Mouse (Mus musculus) heart, postnatal 0 days (tissue): ENCODE measurements at regions not wholly inside any gene's neighbourhood (a gene's known extent, or its start where the extent isn't known, plus 50 kb on each side); places are given as distances from the start of the nearest gene placed in this dataset.

Source experiments
- CTCF ChIP-seq: IDR thresholded peaks from 2 replicates; pipeline ENCODE4 v1.5.1; 2016; ENCODE audit warnings: antibody characterized with exemption, control low read depth, low read depth
- EP300 ChIP-seq: IDR thresholded peaks from 2 replicates; pipeline ENCODE4 v1.6.1; 2016; ENCODE audit warnings: antibody characterized with exemption, low read depth

GRCm38 (mm10) chr13:82308336-82308735 is 525.5 kb downstream of the Cetn3 start:
- TF ChIP-seq CTCF = no peak
- no peak for TF ChIP-seq EP300
